Mouse (Mus musculus) MEL (cell line): ENCODE measurements around the gene Gpatch2. TPM values are rescaled to one million over a fixed set of nuclear protein-coding genes. Genes with fewer than 3 reads are reported as not detected.

Experiments
- DNase-seq: peaks from one replicate; pipeline ENCODE4 v3.0.0; 2011; ENCODE audit warnings: low read depth, low spot score
- H3K27ac ChIP-seq: 2 replicates; pipeline ENCODE4 v1.5.1; 2012; ENCODE audit warnings: low read depth, mild to moderate bottlenecking, control low read depth, low read length, moderate library complexity; ENCODE audit not compliant: control insufficient read depth
- H3K27me3 ChIP-seq, 2 experiments: fragments of 150-350 bp in 1 of 2; sonication (generic) in 1 of 2; 2 replicates each; pipeline ENCODE4 v1.6.1; 2012; ENCODE audit warnings: low read length in 2 of 2, mild to moderate bottlenecking in 2 of 2, improper control_type of control experiment in 1 of 2, moderate library complexity in 1 of 2; ENCODE audit not compliant: insufficient read depth in 2 of 2, control insufficient read depth in 1 of 2
- H3K36me3 ChIP-seq, 2 experiments: 2 replicates each; pipeline ENCODE4 v1.6.1; 2012 to 2014; ENCODE audit warnings: low read length in 2 of 2, improper control_type of control experiment in 1 of 2, inconsistent platforms in 1 of 2, mild to moderate bottlenecking in 1 of 2; ENCODE audit not compliant: insufficient read depth in 2 of 2, control insufficient read depth in 1 of 2
- H3K4me1 ChIP-seq, 2 experiments: fragments of 150-350 bp in 1 of 2; sonication (generic) in 1 of 2; 2 replicates each; pipeline ENCODE4 v1.6.1; 2012; ENCODE audit warnings: low read length in 2 of 2, improper control_type of control experiment in 1 of 2, mild to moderate bottlenecking in 1 of 2; ENCODE audit not compliant: insufficient read depth in 2 of 2, control insufficient read depth in 1 of 2
- H3K4me3 ChIP-seq, 2 experiments: fragments of 150-350 bp in 1 of 2; sonication (generic) in 1 of 2; 2 replicates each; pipeline ENCODE4 v1.5.1; 2012; ENCODE audit warnings: low read depth in 2 of 2, low read length in 2 of 2, mild to moderate bottlenecking in 2 of 2, moderate library complexity in 2 of 2, control low read depth in 1 of 2, improper control_type of control experiment in 1 of 2; ENCODE audit not compliant: control insufficient read depth in 1 of 2, insufficient read depth in 1 of 2
- H3K79me2 ChIP-seq: 2 replicates; pipeline ENCODE4 v1.6.1; 2012; ENCODE audit warnings: mild to moderate bottlenecking, low read length, moderate library complexity; ENCODE audit not compliant: control insufficient read depth, poor library complexity, insufficient read depth
- H3K9ac ChIP-seq: 2 replicates; pipeline ENCODE4 v1.6.1; 2012; ENCODE audit warnings: low read depth, mild to moderate bottlenecking, control low read depth, low read length, moderate library complexity; ENCODE audit not compliant: control insufficient read depth, poor library complexity, severe bottlenecking
- H3K9me3 ChIP-seq: fragments of 150-350 bp; sonication (generic); replicated peaks from 2 replicates; pipeline ENCODE4 v1.6.1; 2012; ENCODE audit warnings: mild to moderate bottlenecking, low read length, improper control_type of control experiment, moderate library complexity; ENCODE audit not compliant: insufficient read depth
- CHD1 ChIP-seq: IDR thresholded peaks from 2 replicates; pipeline ENCODE4 v1.6.1; 2012; ENCODE audit warnings: low read depth, mild to moderate bottlenecking, inconsistent platforms, low read length, improper control_type of control experiment
- E2F4 ChIP-seq: IDR thresholded peaks from 2 replicates; pipeline ENCODE4 v1.6.1; 2011; ENCODE audit warnings: low read depth, low read length, improper control_type of control experiment, borderline replicate concordance
- ELF1 ChIP-seq: IDR thresholded peaks from 2 replicates; pipeline ENCODE4 v1.6.1; 2014; ENCODE audit warnings: low read depth, mild to moderate bottlenecking, inconsistent platforms, low read length, improper control_type of control experiment, moderate library complexity
- EP300 ChIP-seq, 2 experiments: IDR thresholded peaks; 2 replicates each; pipeline ENCODE4 v1.6.1; 2011; ENCODE audit warnings: improper control_type of control experiment in 2 of 2, low read length in 2 of 2, low read depth in 1 of 2, mild to moderate bottlenecking in 1 of 2
- ETS1 ChIP-seq: IDR thresholded peaks from 2 replicates; pipeline ENCODE4 v1.6.1; 2012; ENCODE audit warnings: low read depth, mild to moderate bottlenecking, inconsistent platforms, low read length, improper control_type of control experiment, moderate library complexity
- GABPA ChIP-seq: IDR thresholded peaks from 2 replicates; pipeline ENCODE4 v1.6.1; 2012; ENCODE audit warnings: low read depth, mild to moderate bottlenecking, inconsistent platforms, low read length, improper control_type of control experiment, moderate library complexity
- GATA1 ChIP-seq: IDR thresholded peaks from 2 replicates; pipeline ENCODE4 v1.6.1; 2011; ENCODE audit warnings: low read depth, low read length, improper control_type of control experiment
- JUND ChIP-seq: IDR thresholded peaks from 2 replicates; pipeline ENCODE4 v1.6.1; 2011; ENCODE audit warnings: low read depth, mild to moderate bottlenecking, improper control_type of control experiment, low read length
- MXI1 ChIP-seq: IDR thresholded peaks from 2 replicates; pipeline ENCODE4 v1.6.1; 2011; ENCODE audit warnings: mild to moderate bottlenecking, low read depth, low read length, improper control_type of control experiment
- MYB ChIP-seq: IDR thresholded peaks from 2 replicates; pipeline ENCODE4 v1.6.1; 2011; ENCODE audit warnings: mild to moderate bottlenecking, low read depth, low read length, improper control_type of control experiment
- NELFE ChIP-seq: IDR thresholded peaks from 2 replicates; pipeline ENCODE4 v1.6.1; 2011; ENCODE audit warnings: low read depth, low read length, improper control_type of control experiment
- NRF1 ChIP-seq: IDR thresholded peaks from 2 replicates; pipeline ENCODE4 v1.6.1; 2014; ENCODE audit warnings: low read depth, mild to moderate bottlenecking, inconsistent platforms, low read length, improper control_type of control experiment, moderate library complexity; ENCODE audit not compliant: poor library complexity, insufficient read depth, severe bottlenecking
- POLR2A ChIP-seq, 2 experiments: IDR thresholded peaks; 2 replicates each; pipeline ENCODE4 v1.6.1; 2011 to 2012; ENCODE audit warnings: low read length in 2 of 2, mild to moderate bottlenecking in 2 of 2, control low read depth in 1 of 2, improper control_type of control experiment in 1 of 2, low read depth in 1 of 2, moderate library complexity in 1 of 2; ENCODE audit not compliant: control insufficient read depth in 1 of 2, insufficient read depth in 1 of 2, poor library complexity in 1 of 2
- POLR2AphosphoS5 ChIP-seq: IDR thresholded peaks from 2 replicates; pipeline ENCODE4 v1.6.1; 2012; ENCODE audit warnings: low read depth, borderline replicate concordance, mild to moderate bottlenecking, inconsistent platforms, low read length, moderate library complexity, mixed read lengths
- SMC3 ChIP-seq: IDR thresholded peaks from 2 replicates; pipeline ENCODE4 v1.6.1; 2011; ENCODE audit warnings: low read depth, low read length, improper control_type of control experiment
- UBTF ChIP-seq: IDR thresholded peaks from 2 replicates; pipeline ENCODE4 v1.6.1; 2012; ENCODE audit warnings: low read depth, mild to moderate bottlenecking, inconsistent platforms, low read length, improper control_type of control experiment, moderate library complexity, borderline replicate concordance; ENCODE audit not compliant: insufficient read depth
- ZC3H11A ChIP-seq: IDR thresholded peaks from 2 replicates; pipeline ENCODE4 v1.6.1; 2012; ENCODE audit warnings: low read depth, mild to moderate bottlenecking, inconsistent platforms, low read length, improper control_type of control experiment
- ZMIZ1 ChIP-seq: IDR thresholded peaks from 2 replicates; pipeline ENCODE4 v1.6.1; 2012; ENCODE audit warnings: low read depth, mild to moderate bottlenecking, inconsistent platforms, low read length, improper control_type of control experiment, moderate library complexity
- polyA plus RNA-seq, 2 experiments: library from polyadenylated mRNA; stranded (reverse) in 1 of 2; unstranded in 1 of 2; fragments of >175 nt in 1 of 2; fragments of >200 nt in 1 of 2; gene quantifications; 2 replicates each; pipeline versions ENCODE4 v1.2.1 to v1.2.4; 2012; ENCODE audit warnings: low replicate concordance in 2 of 2, low read depth in 1 of 2; ENCODE audit not compliant: insufficient read length in 2 of 2, insufficient read depth in 1 of 2, missing spikeins in 1 of 2
- total RNA-seq: library from RNA; depleted of rRNA; stranded (reverse); fragments of 300-350 nt; gene quantifications from 2 replicates; pipeline ENCODE4 v1.2.3, GENCODE M21; 2012

Gpatch2 gene
- total and polyA plus RNA-seq, 3 experiments: 14.5 to 15.3 TPM; not detected in 1

DNA sequence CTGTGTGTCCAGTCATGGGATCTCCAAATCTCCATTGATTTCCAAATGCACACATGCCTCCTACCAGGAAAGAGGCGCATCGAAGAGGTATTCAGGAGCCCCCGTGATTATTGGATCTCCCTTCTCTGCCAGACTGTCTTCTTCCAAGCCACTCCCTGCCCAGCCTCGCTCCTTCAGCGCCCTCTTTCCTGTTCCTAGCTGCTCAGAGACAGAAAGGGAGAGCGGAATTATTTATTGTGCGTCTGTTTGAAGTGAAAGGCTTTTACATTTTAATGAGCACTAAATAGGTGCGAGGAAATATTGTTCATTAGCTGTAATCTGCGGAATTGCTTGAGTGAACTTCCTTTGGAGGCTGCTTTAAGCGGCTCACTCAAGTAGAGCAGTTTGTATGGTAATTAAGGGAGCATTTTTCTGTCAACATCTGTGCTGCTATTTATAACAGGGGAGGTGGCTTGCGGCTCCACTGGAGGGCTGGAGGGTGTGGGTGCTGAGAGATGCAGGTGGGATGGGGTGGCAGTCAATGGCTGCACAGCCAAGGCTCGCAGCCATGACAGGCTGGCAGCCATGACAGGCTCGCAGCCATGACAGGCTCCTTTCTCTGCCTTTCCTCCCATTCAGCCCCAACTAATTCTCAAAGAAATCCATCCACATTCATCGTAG lies 162.7 kb downstream of the Gpatch2 start:
- no peak overlapping the region for H3K4me3 ChIP-seq
- no peak overlapping the region for H3K9ac ChIP-seq
- no peaks in the 10 kb centered on the region for H3K27me3 ChIP-seq
- H3K79me2 ChIP-seq: no peaks in the 10 kb centered on the region
- H3K36me3 ChIP-seq: no peaks in the 10 kb centered on the region
- H3K4me1 ChIP-seq: no peaks in the 10 kb centered on the region
- no peak overlapping the region for H3K27ac ChIP-seq
- H3K9me3 ChIP-seq: no peaks in the 10 kb centered on the region
- DNase-seq: no peak
- TF ChIP-seq CHD1: no peak

GRCm38 (mm10) chr1:187389476-187389875 lies 174.2 kb downstream of the Gpatch2 start:
- Histone ChIP-seq H3K27me3 (no peaks in the 10 kb centered on the region), H3K79me2 (no peaks in the 10 kb centered on the region), H3K4me3 (no peak overlapping the region), H3K36me3 (no peaks in the 10 kb centered on the region), H3K4me1 (no peaks in the 10 kb centered on the region), H3K9me3 (no peaks in the 10 kb centered on the region), H3K9ac (no peak overlapping the region), H3K27ac (no peak overlapping the region)
- DNase-seq: no peak
- no peak for TF ChIP-seq NELFE
- no peak for TF ChIP-seq UBTF
- TF ChIP-seq ZMIZ1: no peak
- no peak for TF ChIP-seq ELF1
- TF ChIP-seq GABPA: no peak
- TF ChIP-seq E2F4: no peak
- no peak for TF ChIP-seq POLR2A (IDR thresholded peaks at IDR 0.05; ENCODE audit: control insufficient read depth in 1 of 2, insufficient read depth in 1 of 2, low read depth in 1 of 2, low read length in 2 of 2, poor library complexity in 1 of 2)
- TF ChIP-seq JUND: no peak
- no peak for TF ChIP-seq POLR2AphosphoS5
- no peak for TF ChIP-seq GATA1
- TF ChIP-seq NRF1: no peak
- no peak for TF ChIP-seq EP300 (IDR thresholded peaks at IDR 0.05; ENCODE audit: low read depth in 1 of 2, low read length in 2 of 2)
- no peak for TF ChIP-seq ETS1
- TF ChIP-seq ZC3H11A: no peak
- TF ChIP-seq MXI1: no peak
- no peak for TF ChIP-seq CHD1
- TF ChIP-seq MYB: no peak
- no peak for TF ChIP-seq SMC3
